ENCODE assay signal across 8 mouse cellular contexts in the genomic region with DNA sequence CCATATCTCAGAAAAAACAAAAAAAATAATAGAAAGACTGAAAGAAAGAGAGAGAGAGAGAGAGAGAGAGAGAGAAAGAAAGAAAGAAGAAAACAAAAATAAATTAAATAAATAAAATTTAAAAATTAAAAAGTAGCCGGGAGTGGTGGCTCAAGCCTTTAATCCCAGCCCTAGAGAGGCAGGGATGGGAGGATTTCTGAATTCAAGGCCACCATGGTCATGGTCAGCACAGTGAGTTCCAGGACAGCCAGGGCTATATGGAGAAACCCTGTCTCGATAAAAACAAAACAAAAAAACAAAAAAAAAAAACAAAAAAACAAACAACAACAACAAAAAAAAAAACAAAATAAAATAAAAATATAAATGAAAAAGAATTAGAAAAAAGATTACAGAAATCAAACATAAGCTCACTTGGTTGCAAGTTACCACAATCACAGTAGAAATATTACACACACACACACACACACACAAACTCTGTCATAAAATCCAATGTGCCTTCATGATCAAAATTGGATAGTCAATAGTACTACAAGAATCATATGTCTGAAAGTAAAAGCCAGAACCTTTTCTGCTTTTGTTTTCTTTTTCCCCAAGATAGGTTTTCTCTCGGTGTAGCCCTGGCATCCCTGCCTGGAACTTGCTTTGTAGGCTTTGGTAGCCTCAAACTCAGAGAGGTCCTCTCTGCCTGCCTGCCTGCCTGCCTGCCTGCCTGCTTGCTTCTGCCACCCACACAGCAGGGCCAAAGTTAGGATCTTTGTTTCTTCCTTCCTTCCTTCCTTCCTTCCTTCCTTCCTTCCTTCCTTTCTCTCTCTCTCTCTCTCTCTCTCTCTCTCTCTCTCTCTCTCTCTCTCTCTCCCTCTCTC.
DNase-seq lines count a peak whose midpoint lies in the region; ATAC-seq and TF ChIP-seq lines count a peak whose summit lies in the region.
"Not testable (repeated sequence)": the region's sequence is repeated elsewhere in the genome, so short reads cannot be mapped to it uniquely, and the experiment has no call there.

No protein-coding gene starts in this region.

- not testable (repeated sequence) for H3K27me3 ChIP-seq in embryonic facial prominence, embryonic 15.5 days; intestine, postnatal 0 days (replicated peaks; ENCODE audit: control insufficient read depth, insufficient read depth, low read length)

- peak; percentile 91 for ATAC-seq in embryonic facial prominence, embryonic 15.5 days (ENCODE audit: insufficient number of reproducible peaks, low FRiP score, low TSS enrichment, low read depth)
- peak; percentile 98 for ATAC-seq in intestine, postnatal 0 days

- not testable (repeated sequence) for H3K4me3 ChIP-seq in embryonic facial prominence, embryonic 15.5 days (replicated peaks); intestine, postnatal 0 days (ENCODE audit: low read depth, low read length); left cerebral cortex, adult 2 months

- not testable (repeated sequence) for H3K4me2 ChIP-seq in embryonic facial prominence, embryonic 15.5 days (replicated peaks); intestine, postnatal 0 days (replicated peaks; ENCODE audit: low read depth)

- not testable (repeated sequence) for H3K27ac ChIP-seq in embryonic facial prominence, embryonic 15.5 days (replicated peaks); intestine, postnatal 0 days (ENCODE audit: low read depth, low read length); left cerebral cortex, adult 2 months

- H3K4me1 ChIP-seq in embryonic facial prominence, embryonic 15.5 days; intestine, postnatal 0 days (replicated peaks; ENCODE audit: control insufficient read depth, insufficient read depth, low read length): not testable (repeated sequence)

- H3K36me3 ChIP-seq in embryonic facial prominence, embryonic 15.5 days; intestine, postnatal 0 days (ENCODE audit: control insufficient read depth, insufficient read depth): not testable (repeated sequence)

- not testable (repeated sequence) for TF ChIP-seq CTCF in intestine, postnatal 0 days (IDR thresholded peaks at IDR 0.05; ENCODE audit: low read depth); left cerebral cortex, adult 2 months (IDR thresholded peaks at IDR 0.05)

- peak; percentile 50 for DNase-seq in adrenal gland, adult 2 months
- DNase-seq in heart, adult 8-10 months (ENCODE audit: low spot score) = peak; percentile 16
- peak; percentile 38 to 55 for DNase-seq in left cerebral cortex, adult 2 months (ENCODE audit: extremely low spot score in 1 of 2, low spot score in 2 of 2)
- peak; percentile 18 for DNase-seq in lung, postnatal 25 days (ENCODE audit: low spot score)
- DNase-seq in right cerebral cortex, adult 18-20 months = peak; percentile 40
- peak; percentile 78 for DNase-seq in thymus, postnatal 4 days

- not testable (repeated sequence) for H3K9me3 ChIP-seq in embryonic facial prominence, embryonic 15.5 days (replicated peaks); intestine, postnatal 0 days (ENCODE audit: control insufficient read depth)

- 44% methylated on average over 3 of the region's 3 CpGs for WGBS in embryonic facial prominence, embryonic 15.5 days
- 72% methylated on average over 2 of the region's 3 CpGs for WGBS in intestine, postnatal 0 days

- intact Hi-C loops in left cerebral cortex, adult 2 months (cut with DNase I) = not testable (repeated sequence)

- H3K9ac ChIP-seq in embryonic facial prominence, embryonic 15.5 days; intestine, postnatal 0 days (ENCODE audit: low read depth, low read length): not testable (repeated sequence)

Comparison
In these comparisons a context has a peak if more than half of its experiments do, and no peak if none do; other contexts are left out.
1. DNase-seq: peak in every context shown above with its lines; median percentile 78 in thymus, postnatal 4 days; 50 in adrenal gland, adult 2 months; 46 in left cerebral cortex, adult 2 months; 40 in right cerebral cortex, adult 18-20 months; 18 in lung, postnatal 25 days; 16 in heart, adult 8-10 months.